Mouse (Mus musculus) lung, embryonic 16.5 days (tissue): ENCODE data around the gene 1700001L19Rik. TPM values are rescaled to one million over a fixed set of nuclear protein-coding genes. Genes with fewer than 3 reads are reported as not detected.
"Not testable (repeated sequence)": the region's sequence is repeated elsewhere in the genome, so short reads cannot be mapped to it uniquely, and the experiment has no call there.

Source experiments
- ATAC-seq: fragments of 200-750 bp; cut with Nextera tagmentation; 2 replicates; pipeline ENCODE4 v1.8.0; 2017; ENCODE audit warnings: low read depth, mild to moderate bottlenecking, moderate library complexity
- H3K27ac ChIP-seq: fragments of 300-500 bp; sonication (generic); 2 replicates; pipeline ENCODE4 v1.5.1; 2014; ENCODE audit warnings: mild to moderate bottlenecking, control low read depth, low read length
- H3K27me3 ChIP-seq: fragments of 300-500 bp; sonication (generic); 2 replicates; pipeline ENCODE4 v1.6.1; 2014; ENCODE audit warnings: low read depth, low read length, mixed read lengths; ENCODE audit not compliant: control insufficient read depth, insufficient read depth
- H3K36me3 ChIP-seq: fragments of 300-500 bp; sonication (generic); 2 replicates; pipeline ENCODE4 v1.6.1; 2014; ENCODE audit warnings: low read length; ENCODE audit not compliant: control insufficient read depth, insufficient read depth
- H3K4me1 ChIP-seq: fragments of 300-500 bp; sonication (generic); replicated peaks from 2 replicates; pipeline ENCODE4 v1.6.1; 2014; ENCODE audit warnings: low read length, mixed read lengths; ENCODE audit not compliant: control insufficient read depth, insufficient read depth
- H3K4me2 ChIP-seq: fragments of 300-500 bp; sonication (generic); 2 replicates; pipeline ENCODE4 v1.6.1; 2014; ENCODE audit warnings: low read depth, low read length, control low read depth
- H3K4me3 ChIP-seq: fragments of 300-500 bp; sonication (generic); 2 replicates; pipeline ENCODE4 v1.5.1; 2014; ENCODE audit warnings: mild to moderate bottlenecking, low read length, control low read depth
- H3K9ac ChIP-seq: fragments of 300-500 bp; sonication (generic); 2 replicates; pipeline ENCODE4 v1.6.1; 2014; ENCODE audit warnings: low read length, control low read depth
- H3K9me3 ChIP-seq: fragments of 300-500 bp; sonication (generic); 2 replicates; pipeline ENCODE4 v1.6.1; 2016; ENCODE audit warnings: low read length; ENCODE audit not compliant: control insufficient read depth
- WGBS: fragments of 180-500 bp; shearing (Covaris S2); extraction: QIAGEN DNeasy Blood & Tissue Kit; methylation state at CpG from one replicate; pipeline ENCODE4 v1.1.7; 2014; 5-methylcytosine and 5-hydroxymethylcytosine counted together
- polyA plus RNA-seq: library from polyadenylated mRNA; unstranded; fragments of >200 nt; fragmentation: Nextera tagmentation; extraction: Ambion mirVana; gene quantifications from 2 replicates; pipeline ENCODE4 v1.2.1, GENCODE M21; 2015

1700001L19Rik gene
- 2.2 and 4.5 TPM in 2 replicates for polyA plus RNA-seq

DNA sequence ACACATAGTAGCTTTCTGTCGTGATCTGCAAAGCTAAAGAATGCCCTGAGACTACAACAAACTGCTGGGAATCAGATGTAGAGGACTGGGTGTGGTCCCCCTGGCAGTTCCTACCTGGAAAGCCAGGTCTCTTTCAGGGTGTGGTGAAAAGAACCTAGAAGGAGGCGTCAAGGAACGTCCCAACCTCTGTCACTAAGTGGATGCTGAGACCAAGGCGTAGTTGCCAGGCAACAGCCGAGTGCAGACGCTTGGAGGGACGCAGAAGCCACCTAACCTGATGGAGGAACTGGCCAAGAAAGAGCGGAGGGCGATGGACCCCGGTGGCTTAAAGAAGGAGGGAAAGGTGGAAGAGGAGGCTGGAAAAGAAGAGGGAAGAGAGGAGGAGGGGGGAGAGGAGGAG lies at the start of gene 1700001L19Rik:
Gene 1700001L19Rik, plus strand, starts transcription at position 223 of the 400 bp plus-strand sequence.
- no peak for ATAC-seq
- Histone ChIP-seq H3K4me2 (peak within 1 kb of the TSS; percentile 44), H3K9me3 (no peaks in the 10 kb centered on the region), H3K4me1 (no peaks in the 10 kb centered on the region), H3K27ac (no peak within 1 kb of the TSS), H3K9ac (no peak within 1 kb of the TSS), H3K27me3 (no peaks in the 10 kb centered on the region), H3K4me3 (no peak within 1 kb of the TSS), H3K36me3 (peaks cover 12% of the 10 kb centered on the region)
- 7% methylated on average over 10 of the region's 10 CpGs for WGBS

- not testable (repeated sequence) for H3K36me3 ChIP-seq, H3K4me1 ChIP-seq, ATAC-seq, H3K4me2 ChIP-seq, H3K9ac ChIP-seq, H3K27me3 ChIP-seq, H3K4me3 ChIP-seq, H3K27ac ChIP-seq, H3K9me3 ChIP-seq
- WGBS = 8% methylated on average over 4 of the region's 6 CpGs
These were observed 43.8 kb upstream of the 1700001L19Rik start for GRCm38 (mm10) chr13:68553391-68553790.

DNA sequence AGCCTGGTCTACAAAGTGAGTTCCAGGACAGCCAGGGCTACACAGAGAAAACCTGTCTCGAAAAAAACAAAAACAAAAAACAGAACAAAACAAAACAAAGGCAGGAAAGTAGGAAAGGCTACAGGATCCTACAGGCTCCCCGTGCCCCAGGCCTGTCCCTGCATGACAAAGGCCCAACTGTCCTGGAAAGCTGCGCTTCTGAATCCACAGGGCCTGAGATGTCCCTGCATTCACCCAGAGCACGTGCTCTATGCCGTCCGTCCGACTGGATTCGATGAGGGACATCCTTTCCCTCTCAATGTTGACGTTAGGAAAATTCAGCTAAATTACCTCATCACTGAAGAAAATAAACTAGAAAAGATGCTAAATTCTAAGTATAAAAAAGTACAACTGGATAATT lies 29.1 kb upstream of the 1700001L19Rik start:
- Histone ChIP-seq H3K9ac (no peak overlapping the region), H3K27ac (no peak overlapping the region), H3K9me3 (no peaks in the 10 kb centered on the region), H3K4me2 (no peak overlapping the region), H3K4me3 (no peak overlapping the region), H3K36me3 (peaks cover 43% of the 10 kb centered on the region), H3K27me3 (no peaks in the 10 kb centered on the region), H3K4me1 (peaks cover 4% of the 10 kb centered on the region)
- WGBS = 94% methylated on average over 9 of the region's 9 CpGs
- ATAC-seq = no peak

DNA sequence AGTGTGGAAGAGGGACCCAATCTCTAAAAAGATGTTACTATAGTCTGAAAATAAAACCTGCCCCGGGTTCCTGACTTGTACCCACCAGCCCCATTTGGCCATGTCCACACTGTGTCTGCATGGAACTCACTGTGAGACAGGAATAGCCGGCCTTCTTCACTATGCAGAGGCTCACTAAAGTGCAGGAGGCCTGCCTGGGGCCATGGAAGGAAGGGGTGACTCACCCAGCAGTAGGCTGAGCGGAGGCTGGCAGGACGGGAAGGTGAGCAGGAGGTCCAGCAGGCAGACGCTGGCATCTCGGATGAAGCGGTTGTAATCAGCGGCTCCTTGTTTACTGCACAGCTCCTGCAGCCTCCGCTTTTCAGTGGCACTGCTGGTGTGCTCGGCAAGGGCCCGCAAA lies 28.7 kb upstream of the 1700001L19Rik start:
- Histone ChIP-seq H3K4me2 (no peak overlapping the region), H3K27ac (no peak overlapping the region), H3K9ac (no peak overlapping the region), H3K27me3 (no peaks in the 10 kb centered on the region), H3K36me3 (peaks cover 40% of the 10 kb centered on the region), H3K4me3 (no peak overlapping the region), H3K4me1 (peaks cover 9% of the 10 kb centered on the region), H3K9me3 (no peaks in the 10 kb centered on the region)
- 90% methylated on average over 11 of the region's 11 CpGs for WGBS
- no peak for ATAC-seq

GRCm38 (mm10) chr13:68569589-68570336 lies 27.5 kb upstream of the 1700001L19Rik start:
- ATAC-seq = peak; percentile 72
- WGBS = 52% methylated on average over 17 of the region's 17 CpGs

DNA sequence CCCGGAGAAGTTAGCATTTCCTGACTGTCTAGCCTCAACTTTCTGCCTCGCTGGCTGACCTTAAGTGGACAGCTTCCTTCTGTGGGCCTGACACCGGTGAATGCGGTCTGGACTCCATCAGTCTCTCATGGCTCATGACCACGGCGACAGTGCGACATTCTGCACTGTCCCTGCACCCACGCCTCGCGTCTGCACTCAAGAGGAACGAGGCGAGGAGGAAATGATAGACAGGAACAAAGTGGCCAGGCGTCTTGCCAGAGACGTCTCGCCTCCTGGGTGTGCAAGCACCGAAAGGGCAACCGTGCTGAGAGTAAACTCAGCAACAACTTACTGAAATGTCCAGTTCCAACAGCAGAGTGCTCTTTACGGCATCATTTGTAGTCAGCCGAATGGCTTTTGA lies 25.0 kb upstream of the 1700001L19Rik start:
- H3K27me3 ChIP-seq = no peaks in the 10 kb centered on the region
- ATAC-seq = no peak
- H3K36me3 ChIP-seq = peaks cover 41% of the 10 kb centered on the region
- no peak overlapping the region for H3K9ac ChIP-seq
- no peaks in the 10 kb centered on the region for H3K9me3 ChIP-seq
- H3K4me1 ChIP-seq = peaks cover 15% of the 10 kb centered on the region
- H3K4me3 ChIP-seq = no peak overlapping the region
- H3K27ac ChIP-seq = peak overlapping the region; percentile 45
- WGBS = 70% methylated on average over 19 of the region's 19 CpGs
- H3K4me2 ChIP-seq = no peak overlapping the region

More at GRCm38 (mm10) chr13:68569589-68570336, 27.5 kb upstream of the 1700001L19Rik start:
- Histone ChIP-seq H3K27me3 (no peaks in the 10 kb centered on the region), H3K4me3 (no peak overlapping the region), H3K4me1 (peaks cover 11% of the 10 kb centered on the region), H3K4me2 (no peak overlapping the region), H3K9ac (no peak overlapping the region), H3K36me3 (peaks cover 35% of the 10 kb centered on the region), H3K27ac (peak overlapping the region; percentile 43; the same call in 1 of the 2 replicates), H3K9me3 (no peaks in the 10 kb centered on the region)

- Histone ChIP-seq H3K9ac (no peak overlapping the region), H3K27me3 (no peaks in the 10 kb centered on the region), H3K27ac (peak overlapping the region; percentile 76), H3K4me1 (peaks cover 15% of the 10 kb centered on the region), H3K36me3 (peaks cover 42% of the 10 kb centered on the region), H3K4me3 (no peak overlapping the region), H3K9me3 (no peaks in the 10 kb centered on the region), H3K4me2 (no peak overlapping the region)
- ATAC-seq = peak; percentile 81
- WGBS = 64% methylated on average over 10 of the region's 10 CpGs
These were observed 24.0 kb upstream of the 1700001L19Rik start for GRCm38 (mm10) chr13:68572966-68573913.

- H3K9ac ChIP-seq = no peak overlapping the region
- H3K36me3 ChIP-seq = peaks cover 36% of the 10 kb centered on the region
- H3K27me3 ChIP-seq = no peaks in the 10 kb centered on the region
- H3K9me3 ChIP-seq = no peaks in the 10 kb centered on the region
- no peak overlapping the region for H3K27ac ChIP-seq
- no peak overlapping the region for H3K4me2 ChIP-seq
- H3K4me3 ChIP-seq = no peak overlapping the region
- no peak for ATAC-seq
- 84% methylated on average over 4 of the region's 4 CpGs for WGBS
- H3K4me1 ChIP-seq = peaks cover 15% of the 10 kb centered on the region
These were observed 22.8 kb upstream of the 1700001L19Rik start for GRCm38 (mm10) chr13:68574398-68574797.

DNA sequence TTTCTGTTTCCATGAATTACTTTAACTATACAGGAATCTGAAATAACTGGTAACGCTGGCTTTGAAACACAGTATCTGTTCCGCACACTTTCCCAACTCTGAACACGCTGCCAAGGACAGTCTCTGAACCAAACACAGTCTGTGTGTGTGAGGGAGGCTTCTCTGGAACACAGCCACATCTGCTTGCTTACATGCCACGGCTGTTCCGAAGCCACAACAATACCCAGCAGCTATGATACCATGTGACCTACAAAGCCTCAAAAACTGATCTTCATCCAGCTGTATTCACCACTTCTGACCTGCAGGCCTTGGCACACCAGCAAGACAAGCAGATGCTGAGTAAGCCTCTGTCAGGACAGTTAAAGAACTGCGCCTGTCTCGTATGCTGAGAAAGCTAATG lies 19.3 kb upstream of the 1700001L19Rik start:
- Histone ChIP-seq H3K27ac (no peak overlapping the region), H3K27me3 (no peaks in the 10 kb centered on the region), H3K36me3 (peaks cover 17% of the 10 kb centered on the region), H3K4me2 (no peak overlapping the region), H3K4me1 (peaks cover 20% of the 10 kb centered on the region), H3K9ac (no peak overlapping the region), H3K4me3 (no peak overlapping the region), H3K9me3 (no peaks in the 10 kb centered on the region)
- peak; percentile 58 for ATAC-seq
- 66% methylated on average over 7 of the region's 7 CpGs for WGBS
